Mouse (Mus musculus): Measurements from ENCODE around the gene Ubxn2a. TPM values are rescaled to one million over a fixed set of nuclear protein-coding genes. Genes with fewer than 3 reads are reported as not detected.

Ubxn2a gene
- 4.4 and 5.0 TPM in 2 replicates for polyA plus RNA-seq (2012; rRNA removed)

GRCm38 (mm10) chr12:4906951-4907906 is at the start of gene Ubxn2a:
Gene Ubxn2a, minus strand, starts transcription at chr12:4907705.

GRCm38 (mm10) chr12:4916994-4917804 is 9.7 kb upstream of the Ubxn2a start, which contains the start of gene Atad2b:
Gene Atad2b, plus strand, starts transcription at chr12:4917353.

GRCm38 (mm10) chr12:4874161-4874927 is 33.2 kb downstream of the Ubxn2a start, which contains the start of gene Mfsd2b:
Gene Mfsd2b, minus strand, starts transcription at chr12:4874359.

GRCm38 (mm10) chr12:4842890-4843597 is 64.5 kb downstream of the Ubxn2a start, which contains the start of gene Wdcp:
Gene Wdcp, plus strand, starts transcription at chr12:4843303.

GRCm38 (mm10) chr12:4841392-4841887 is 66.1 kb downstream of the Ubxn2a start, which contains the start of gene Fkbp1b:
Gene Fkbp1b, minus strand, starts transcription at chr12:4841591.

Other genes with a start within 250 kb of the Ubxn2a start
- 0.02 and 0.09 TPM in 2 replicates for gene Fam228a, start 169.3 kb downstream of the Ubxn2a start, polyA plus RNA-seq (2012; rRNA removed)
- gene Pfn4, start 138.7 kb downstream of the Ubxn2a start, polyA plus RNA-seq (2012; rRNA removed), result 0.18 and 0.31 TPM in 2 replicates
- gene Fam228b, start 138.4 kb downstream of the Ubxn2a start, polyA plus RNA-seq (2012; rRNA removed), result 0.35 and 0.67 TPM in 2 replicates
- gene Sf3b6, start 90.2 kb downstream of the Ubxn2a start, polyA plus RNA-seq (2012; rRNA removed), result 50.1 and 62.3 TPM in 2 replicates
- 9.7 and 11.3 TPM in 2 replicates for gene Fkbp1b, start 66.1 kb downstream of the Ubxn2a start, polyA plus RNA-seq (2012; rRNA removed)
- 8.1 and 8.3 TPM in 2 replicates for gene Wdcp, start 64.4 kb downstream of the Ubxn2a start, polyA plus RNA-seq (2012; rRNA removed)
- 17.8 and 21.6 TPM in 2 replicates for gene Mfsd2b, start 33.3 kb downstream of the Ubxn2a start, polyA plus RNA-seq (2012; rRNA removed)
- gene Atad2b, start 9.6 kb upstream of the Ubxn2a start, polyA plus RNA-seq (2012; rRNA removed), result 4.7 and 5.2 TPM in 2 replicates